Mouse (Mus musculus) neural tube, embryonic 11.5 days (tissue): Measurements from ENCODE around the gene Ankfn1. TPM values are rescaled to one million over a fixed set of nuclear protein-coding genes. Genes with fewer than 3 reads are reported as not detected.
A peak's percentile ranks its signal among the peaks of the same experiment; 100 is the strongest.

Source experiments
- ATAC-seq: fragments of 200-750 bp; cut with Nextera tagmentation; 2 replicates; pipeline ENCODE4 v1.8.0; 2017; ENCODE audit warnings: moderate number of reproducible peaks, mild to moderate bottlenecking, moderate TSS enrichment, moderate library complexity; ENCODE audit not compliant: insufficient read depth, low FRiP score, low TSS enrichment
- DNase-seq: peaks from one replicate; pipeline ENCODE4 v3.0.0-alpha.2; 2015; ENCODE audit warnings: low spot score
- H3K27ac ChIP-seq: fragments of 300-500 bp; sonication (generic); 2 replicates; pipeline ENCODE4 v1.5.1; 2014; ENCODE audit warnings: low read depth, mild to moderate bottlenecking, low read length
- H3K27me3 ChIP-seq: fragments of 300-500 bp; sonication (generic); 2 replicates; pipeline ENCODE4 v1.6.1; 2014; ENCODE audit warnings: mild to moderate bottlenecking, low read length, mixed read lengths; ENCODE audit not compliant: control insufficient read depth, insufficient read depth
- H3K36me3 ChIP-seq: fragments of 300-500 bp; sonication (generic); 2 replicates; pipeline ENCODE4 v1.6.1; 2014; ENCODE audit warnings: mild to moderate bottlenecking, low read length, moderate library complexity, mixed read lengths; ENCODE audit not compliant: control insufficient read depth, insufficient read depth
- H3K4me1 ChIP-seq: fragments of 300-500 bp; sonication (generic); 2 replicates; pipeline ENCODE4 v1.6.1; 2014; ENCODE audit warnings: low read length, mixed read lengths; ENCODE audit not compliant: control insufficient read depth, insufficient read depth
- H3K4me2 ChIP-seq: fragments of 300-500 bp; sonication (generic); 2 replicates; pipeline ENCODE4 v1.6.1; 2014; ENCODE audit warnings: low read depth, mild to moderate bottlenecking, moderate library complexity
- H3K4me3 ChIP-seq: fragments of 300-500 bp; sonication (generic); 2 replicates; pipeline ENCODE4 v1.5.1; 2014; ENCODE audit warnings: low read depth, low read length
- H3K9ac ChIP-seq: fragments of 300-500 bp; sonication (generic); 2 replicates; pipeline ENCODE4 v1.6.1; 2014; ENCODE audit warnings: mild to moderate bottlenecking, low read length
- H3K9me3 ChIP-seq: fragments of 300-500 bp; sonication (generic); 2 replicates; pipeline ENCODE4 v1.6.1; 2016; ENCODE audit warnings: low read length; ENCODE audit not compliant: control insufficient read depth
- WGBS: fragments of 180-500 bp; shearing (Covaris S2); extraction: QIAGEN DNeasy Blood & Tissue Kit; methylation state at CpG from one replicate; pipeline ENCODE4 v1.1.7; 2014; 5-methylcytosine and 5-hydroxymethylcytosine counted together
- polyA plus RNA-seq: library from polyadenylated mRNA; unstranded; fragments of >200 nt; fragmentation: Nextera tagmentation; extraction: Ambion mirVana; gene quantifications from 2 replicates; pipeline ENCODE4 v1.2.1, GENCODE M21; 2014

The Ankfn1 gene
- polyA plus RNA-seq, 1 experiment from 2014 or later: 0.62 TPM

DNA sequence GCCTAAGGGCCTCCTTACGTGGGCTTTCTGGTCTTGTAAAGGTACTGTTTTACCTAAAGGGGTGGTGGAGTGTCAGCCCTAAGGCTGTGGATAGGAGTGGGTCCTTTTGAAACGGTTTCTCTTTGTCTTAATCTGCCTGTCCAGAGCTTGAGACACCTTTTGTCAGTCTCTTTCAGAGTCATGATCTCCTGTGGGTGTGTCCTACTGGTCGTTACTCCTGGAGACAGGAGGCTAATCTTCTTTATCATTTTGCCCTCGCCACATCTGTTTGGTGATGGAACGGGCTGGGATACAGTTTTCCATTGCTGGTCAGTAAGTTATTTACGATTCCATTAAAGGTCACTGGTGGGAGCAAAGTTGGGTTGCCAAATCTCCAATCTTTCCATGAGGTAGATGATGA, 360.7 kb downstream of the Ankfn1 start:
- Histone ChIP-seq H3K4me3 (no peak overlapping the region), H3K4me1 (no peaks in the 10 kb centered on the region), H3K27ac (no peak overlapping the region), H3K4me2 (no peak overlapping the region), H3K27me3 (no peaks in the 10 kb centered on the region), H3K36me3 (no peaks in the 10 kb centered on the region), H3K9me3 (no peaks in the 10 kb centered on the region), H3K9ac (no peak overlapping the region)
- DNase-seq (no peak), ATAC-seq (no peak)
- 73% methylated on average over 6 of the region's 6 CpGs for WGBS

DNA sequence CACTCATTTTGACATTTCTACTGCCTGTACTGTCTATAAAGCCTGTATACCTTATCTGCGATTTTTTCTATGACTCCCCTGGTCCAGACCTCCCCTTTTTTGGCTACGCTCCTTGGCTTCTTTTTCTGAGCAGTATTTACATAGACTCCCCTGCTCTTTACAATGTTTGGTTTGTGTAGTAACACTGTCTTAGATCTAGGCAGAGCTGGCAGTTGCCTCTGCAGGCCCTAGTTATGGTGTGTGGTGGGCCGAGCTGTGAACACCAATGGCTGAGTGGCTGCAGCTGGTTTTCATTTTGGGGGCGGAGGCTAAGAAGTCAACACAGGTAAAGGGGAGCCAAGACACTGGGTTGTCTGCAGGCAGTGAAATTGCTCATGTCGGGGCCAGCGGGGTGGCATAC, 368.7 kb downstream of the Ankfn1 start:
- Histone ChIP-seq H3K9ac (no peak overlapping the region), H3K4me1 (no peaks in the 10 kb centered on the region), H3K4me2 (no peak overlapping the region), H3K9me3 (no peaks in the 10 kb centered on the region), H3K27ac (no peak overlapping the region), H3K27me3 (no peaks in the 10 kb centered on the region), H3K4me3 (no peak overlapping the region), H3K36me3 (no peaks in the 10 kb centered on the region)
- WGBS: 89% methylated on average over 6 of the region's 6 CpGs
- no peak for DNase-seq
- ATAC-seq: no peak

DNA sequence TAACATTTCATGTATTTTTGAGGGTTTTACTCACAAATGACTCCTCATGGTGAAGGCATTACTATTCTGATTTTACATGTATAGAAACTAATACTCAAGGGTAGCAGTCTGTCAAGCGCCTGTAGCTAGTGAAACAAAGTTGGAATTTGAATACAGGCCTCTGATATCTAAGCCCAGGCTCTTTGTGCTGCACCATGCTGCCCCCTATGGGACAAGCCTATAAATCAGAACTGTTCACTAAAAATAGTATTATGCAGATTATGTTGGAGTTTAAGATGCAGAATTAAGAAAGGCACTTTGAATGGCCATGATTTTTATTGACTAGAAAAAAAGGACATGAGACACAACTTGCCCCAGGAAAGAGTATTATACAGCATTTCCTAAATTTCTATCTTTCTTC, 373.0 kb downstream of the Ankfn1 start:
- Histone ChIP-seq H3K4me1 (no peaks in the 10 kb centered on the region), H3K4me3 (no peak overlapping the region), H3K9me3 (no peaks in the 10 kb centered on the region), H3K27ac (no peak overlapping the region), H3K36me3 (no peaks in the 10 kb centered on the region), H3K27me3 (no peaks in the 10 kb centered on the region), H3K4me2 (no peak overlapping the region), H3K9ac (no peak overlapping the region)
- ATAC-seq (no peak), DNase-seq (no peak)
- 97% methylated on average over 1 of the region's 1 CpGs for WGBS

DNA sequence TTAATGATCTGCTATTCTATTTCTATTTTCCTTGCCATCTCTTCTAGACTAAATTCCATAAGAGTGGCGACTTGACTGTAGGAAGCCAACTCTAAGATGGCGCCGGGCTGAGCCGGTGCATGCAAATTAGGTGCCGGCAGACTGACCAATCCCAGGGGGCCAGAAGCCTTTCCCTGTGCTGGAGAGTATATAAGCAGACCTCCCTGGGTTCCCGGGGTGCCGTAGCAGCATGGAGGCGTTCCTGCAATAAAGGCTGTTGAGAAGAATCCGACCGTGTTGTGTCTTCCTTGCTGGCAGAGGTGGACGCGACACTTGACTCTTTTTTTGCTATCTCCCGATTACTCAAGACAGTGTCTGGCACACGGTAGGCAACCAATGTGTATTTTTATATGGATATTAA, 374.0 kb downstream of the Ankfn1 start:
- Histone ChIP-seq H3K36me3 (no peaks in the 10 kb centered on the region), H3K27ac (no peak overlapping the region), H3K9ac (no peak overlapping the region), H3K4me2 (no peak overlapping the region), H3K4me1 (no peaks in the 10 kb centered on the region), H3K27me3 (no peaks in the 10 kb centered on the region), H3K9me3 (no peaks in the 10 kb centered on the region), H3K4me3 (no peak overlapping the region)
- ATAC-seq (no peak), DNase-seq (no peak)
- WGBS: 88% methylated on average over 14 of the region's 14 CpGs

DNA sequence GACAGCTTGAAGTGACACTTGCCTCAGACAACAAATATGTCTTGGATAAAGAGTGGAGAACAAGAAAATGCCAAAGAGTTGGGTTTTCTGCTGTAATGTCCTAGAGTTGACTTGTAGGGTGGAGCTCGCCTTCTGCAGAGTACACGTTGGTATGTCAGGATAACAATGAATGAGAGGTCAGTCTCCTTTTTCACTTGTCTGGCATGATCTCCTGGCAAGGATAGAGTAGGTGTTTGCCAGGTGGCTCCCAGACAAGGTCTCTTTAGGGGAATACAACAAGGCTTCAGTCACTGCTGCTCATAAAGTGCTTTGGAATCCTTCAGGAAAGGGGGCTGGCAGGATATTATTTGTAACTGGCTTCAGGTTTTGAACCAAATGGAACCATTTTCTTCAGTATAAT, 388.6 kb downstream of the Ankfn1 start:
- ATAC-seq: no peak
- no peak for DNase-seq
- Histone ChIP-seq H3K4me2 (no peak overlapping the region), H3K9me3 (no peaks in the 10 kb centered on the region), H3K9ac (no peak overlapping the region), H3K4me1 (no peaks in the 10 kb centered on the region), H3K27ac (no peak overlapping the region), H3K27me3 (no peaks in the 10 kb centered on the region), H3K4me3 (no peak overlapping the region), H3K36me3 (no peaks in the 10 kb centered on the region)
- WGBS: 89% methylated on average over 2 of the region's 2 CpGs

DNA sequence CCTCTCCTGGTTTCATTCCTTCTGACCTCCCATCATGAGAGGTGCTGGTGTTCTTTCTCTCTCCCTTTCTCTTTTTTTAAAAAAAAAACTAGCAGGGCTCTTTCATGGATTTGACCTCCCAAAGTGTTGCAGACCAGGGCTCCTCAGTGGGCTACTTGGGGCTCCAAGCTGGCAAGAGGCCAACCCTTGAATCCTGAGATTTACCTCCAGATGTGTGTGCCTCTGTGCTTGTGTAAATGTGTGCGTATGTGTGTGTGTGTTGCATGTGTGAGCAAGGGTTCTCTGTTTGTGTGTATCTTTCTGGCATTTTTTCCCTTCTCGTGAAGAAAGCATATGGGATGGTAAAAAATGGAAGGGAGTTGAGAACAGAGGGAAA, 394.8 kb downstream of the Ankfn1 start:
- DNase-seq (no peak), ATAC-seq (no peak)
- no peaks in the 10 kb centered on the region for H3K27me3 ChIP-seq
- no peaks in the 10 kb centered on the region for H3K36me3 ChIP-seq
- H3K4me3 ChIP-seq: no peak overlapping the region
- H3K9me3 ChIP-seq: no peaks in the 10 kb centered on the region
- no peak overlapping the region for H3K4me2 ChIP-seq
- no peak overlapping the region for H3K9ac ChIP-seq
- H3K27ac ChIP-seq: no peak overlapping the region
- H3K4me1 ChIP-seq: no peaks in the 10 kb centered on the region; the same call in 1 of the 2 replicates
- WGBS: 77% methylated on average over 2 of the region's 2 CpGs

DNA sequence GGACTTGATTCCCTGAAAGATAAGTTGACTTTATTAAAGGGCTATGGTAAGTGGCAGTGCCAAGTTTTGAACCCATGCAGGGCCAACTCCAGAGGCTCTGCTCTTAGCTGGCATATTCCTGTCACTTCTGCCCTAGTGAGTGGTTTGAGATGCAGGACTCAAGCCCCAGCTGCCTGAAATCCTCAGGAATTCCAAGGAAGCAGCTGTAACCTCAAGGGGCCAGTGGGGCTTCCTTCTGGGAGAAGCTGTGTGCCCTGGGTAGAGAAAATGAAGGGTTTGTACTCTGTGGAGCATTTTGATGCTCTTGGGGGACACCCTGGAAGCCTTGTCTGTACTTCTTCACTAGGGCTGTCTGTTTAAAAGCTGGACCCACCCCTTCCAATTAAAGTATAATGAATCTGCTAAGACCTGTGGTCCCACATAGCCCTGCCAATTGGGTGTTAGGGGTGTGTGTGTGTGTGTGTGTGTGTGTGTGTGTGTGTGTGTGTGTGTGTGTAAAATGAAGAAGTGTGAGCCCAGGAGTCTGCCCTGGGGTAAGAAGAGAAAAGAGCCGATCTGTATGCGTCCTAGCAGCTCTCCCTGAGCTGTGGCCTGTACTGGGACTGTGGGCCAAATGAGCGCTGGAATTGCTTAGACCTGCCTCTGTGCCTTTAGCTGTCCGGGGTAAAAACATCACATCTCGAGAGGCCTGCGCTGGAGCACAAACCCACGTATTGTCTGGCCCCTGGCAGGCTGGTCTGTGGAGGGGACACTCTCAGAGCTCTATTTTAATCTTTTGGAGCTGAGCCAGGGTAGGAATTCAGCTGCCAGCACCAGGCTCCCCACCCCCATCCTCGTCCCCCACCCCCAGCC, 395.4 kb downstream of the Ankfn1 start:
- ATAC-seq: no peak
- Histone ChIP-seq H3K9me3 (no peaks in the 10 kb centered on the region), H3K9ac (no peak overlapping the region), H3K27ac (peak overlapping the region; percentile 24; the same call in 1 of the 2 replicates), H3K27me3 (no peaks in the 10 kb centered on the region), H3K36me3 (no peaks in the 10 kb centered on the region), H3K4me3 (no peak overlapping the region), H3K4me1 (no peaks in the 10 kb centered on the region; the same call in 1 of the 2 replicates), H3K4me2 (no peak overlapping the region)
- peak; percentile 42 for DNase-seq
- 43% methylated on average over 8 of the region's 8 CpGs for WGBS

DNA sequence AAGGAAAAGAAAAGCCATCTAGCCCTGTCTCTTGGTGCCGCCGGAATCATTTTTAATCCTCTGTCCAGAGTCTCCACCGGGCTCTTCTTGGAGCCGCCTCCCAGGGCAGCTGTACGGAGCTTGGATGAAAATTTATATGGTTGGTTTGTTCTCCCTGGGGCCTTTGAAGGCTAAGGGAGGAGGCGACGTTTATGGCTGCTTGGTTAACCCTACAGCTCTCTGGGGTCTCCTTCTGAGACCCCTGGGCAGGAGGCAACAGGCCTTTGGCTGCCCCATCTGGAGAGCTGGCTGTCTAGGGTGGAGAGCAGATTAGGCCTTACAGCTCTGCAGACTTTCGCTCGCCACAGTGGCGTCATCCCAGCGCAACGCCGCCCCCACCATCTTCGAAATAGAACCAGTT, 406.5 kb downstream of the Ankfn1 start:
- ATAC-seq (no peak), DNase-seq (no peak)
- Histone ChIP-seq H3K9ac (no peak overlapping the region), H3K36me3 (no peaks in the 10 kb centered on the region), H3K27ac (no peak overlapping the region), H3K4me2 (no peak overlapping the region), H3K4me3 (no peak overlapping the region), H3K4me1 (no peaks in the 10 kb centered on the region), H3K27me3 (no peaks in the 10 kb centered on the region), H3K9me3 (no peaks in the 10 kb centered on the region)
- 66% methylated on average over 14 of the region's 14 CpGs for WGBS

DNA sequence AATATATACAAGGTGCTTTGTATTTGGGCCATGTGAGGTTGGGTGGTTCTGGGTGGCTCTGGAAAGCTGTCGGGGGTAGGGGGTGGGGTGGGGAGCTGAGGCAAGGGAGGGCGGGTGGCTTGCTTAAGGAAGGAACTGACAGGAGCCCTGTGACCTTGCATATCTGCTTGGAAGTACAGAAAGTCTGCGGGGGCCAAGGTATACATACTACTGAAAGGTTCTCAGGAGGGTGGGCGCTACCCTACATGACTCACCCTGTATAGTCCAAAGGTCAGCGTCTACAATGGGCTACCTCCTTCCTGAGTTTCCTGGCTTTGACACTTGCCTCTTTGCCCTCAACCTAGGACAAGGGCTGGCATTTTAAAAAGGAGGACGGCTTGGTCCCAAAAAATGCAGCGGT, 407.1 kb downstream of the Ankfn1 start:
- DNase-seq (no peak), ATAC-seq (no peak)
- no peaks in the 10 kb centered on the region for H3K4me1 ChIP-seq
- no peak overlapping the region for H3K4me2 ChIP-seq
- H3K9ac ChIP-seq: no peak overlapping the region
- H3K4me3 ChIP-seq: no peak overlapping the region
- H3K27ac ChIP-seq: no peak overlapping the region
- no peaks in the 10 kb centered on the region for H3K36me3 ChIP-seq
- WGBS: 84% methylated on average over 7 of the region's 7 CpGs
- no peaks in the 10 kb centered on the region for H3K27me3 ChIP-seq
- no peaks in the 10 kb centered on the region for H3K9me3 ChIP-seq
